In genomic region chr10:128492633-128493311, GRCm38 (mm10) we compare ENCODE assay signal across 8 mouse cellular contexts. TPM values are rescaled to one million over a fixed set of nuclear protein-coding genes. Genes with fewer than 3 reads are reported as not detected.
DNase-seq lines count a peak whose midpoint lies in the region; ATAC-seq and TF ChIP-seq lines count a peak whose summit lies in the region.

No protein-coding gene starts in this region.

- no peak for DNase-seq in Patski (ENCODE audit: low read depth, low spot score)
- DNase-seq in embryo, embryonic 11 days = peak; percentile 74
- peak; percentile 75 to 82 for DNase-seq in heart, adult 2 months
- DNase-seq in kidney, adult 18-20 months = peak; percentile 68
- DNase-seq in urinary bladder, postnatal 36 days (ENCODE audit: low spot score in 2 of 2) = peak; percentile 57 to 71

- peaks cover 40% of the 10 kb centered on the region for H3K79me3 ChIP-seq in C2C12 (ENCODE audit: low read depth)

- H3K9ac ChIP-seq in heart, adult 2 months (ENCODE audit: low read depth, low read length) = peak overlapping the region; percentile 66
- peak overlapping the region; percentile 90 for H3K9ac ChIP-seq in liver, embryonic 15.5 days
- H3K9ac ChIP-seq in neural tube, embryonic 12.5 days = peak overlapping the region; percentile 78

- 2% methylated on average over 12 of the region's 12 CpGs for whole genome bisulfite sequencing in heart, adult 2 months
- WGBS in liver, embryonic 15.5 days (ENCODE audit: insufficient replicate concordance) = 21% methylated on average over 12 of the region's 12 CpGs
- WGBS in neural tube, embryonic 12.5 days = 35% methylated on average over 12 of the region's 12 CpGs

- H3K4me1 ChIP-seq in heart, adult 2 months (ENCODE audit: control insufficient read depth, insufficient read depth, low read length) = peaks cover 19% of the 10 kb centered on the region
- peaks cover 70% of the 10 kb centered on the region for H3K4me1 ChIP-seq in liver, embryonic 15.5 days (replicated peaks)
- H3K4me1 ChIP-seq in neural tube, embryonic 12.5 days = peaks cover 33% of the 10 kb centered on the region

- H3K9me3 ChIP-seq in liver, embryonic 15.5 days (replicated peaks) = no peaks in the 10 kb centered on the region
- no peaks in the 10 kb centered on the region for H3K9me3 ChIP-seq in neural tube, embryonic 12.5 days

- CTCF ChIA-PET in Patski (lab: Charles Lee) = interaction anchor here (1.1 to 2.2 kb wide), 3 partner anchors 9 to 55 kb away, joined by 3 to 7 read pairs (median 6); partner anchors contain the start of gene Zc3h10

- no peak for TF ChIP-seq CTCF in C2C12 (IDR thresholded peaks at IDR 0.05; ENCODE audit: control insufficient read depth, insufficient read depth, insufficient read length)
- TF ChIP-seq CTCF in Patski (IDR thresholded peaks at IDR 0.05) = no peak
- TF ChIP-seq CTCF in heart, adult 2 months (IDR thresholded peaks at IDR 0.05) = no peak

- in situ Hi-C loops in Patski (cut with MboI; ENCODE audit: low pct_unique_long_range_greater_than_20kb) = no loop called here

- no peaks in the 10 kb centered on the region for H3K27me3 ChIP-seq in C2C12 (ENCODE audit: control insufficient read depth, insufficient read depth, insufficient read length)
- no peaks in the 10 kb centered on the region for H3K27me3 ChIP-seq in Patski
- no peaks in the 10 kb centered on the region for H3K27me3 ChIP-seq in heart, adult 2 months (ENCODE audit: control insufficient read depth, insufficient read depth, low read length)
- no peaks in the 10 kb centered on the region for H3K27me3 ChIP-seq in liver, embryonic 15.5 days
- no peaks in the 10 kb centered on the region for H3K27me3 ChIP-seq in neural tube, embryonic 12.5 days (replicated peaks)

- TF ChIP-seq POLR2A in heart, adult 2 months (IDR thresholded peaks at IDR 0.05; ENCODE audit: insufficient read depth, low read depth, low read length) = peak; percentile 68; the same call in 1 of the 2 replicates

- H3K4me2 ChIP-seq in liver, embryonic 15.5 days = peak overlapping the region; percentile 90
- peak overlapping the region; percentile 84 for H3K4me2 ChIP-seq in neural tube, embryonic 12.5 days (replicated peaks)

- TF ChIP-seq EP300 in heart, adult 2 months (IDR thresholded peaks at IDR 0.05; ENCODE audit: insufficient read depth, low read depth, low read length) = no peak

- H3ac ChIP-seq in C2C12 (ENCODE audit: control insufficient read depth, insufficient read length, low read depth) = peak overlapping the region; percentile 79

- POLR2A ChIA-PET in Patski (lab: Charles Lee) = interaction anchor here (0.6 to 2.6 kb wide), 4 partner anchors 9 to 172 kb away, joined by 3 to 11 read pairs (median 4); partner anchors contain the start of gene Esyt1

- peak; percentile 17 for ATAC-seq in Patski
- peak; percentile 51 for ATAC-seq in liver, embryonic 15.5 days (ENCODE audit: insufficient read depth)
- ATAC-seq in neural tube, embryonic 12.5 days (ENCODE audit: low FRiP score, low read depth) = peak; percentile 30; the same call in 1 of the 2 replicates

- peak overlapping the region; percentile 100 for H3K27ac ChIP-seq in heart, adult 2 months
- H3K27ac ChIP-seq in liver, embryonic 15.5 days (replicated peaks) = peak overlapping the region; percentile 94
- H3K27ac ChIP-seq in neural tube, embryonic 12.5 days = peak overlapping the region; percentile 54; the same call in 1 of the 2 replicates

- H3K36me3 ChIP-seq in C2C12 (ENCODE audit: control insufficient read depth, insufficient read depth) = peaks cover 44% of the 10 kb centered on the region
- peaks cover 11% of the 10 kb centered on the region for H3K36me3 ChIP-seq in heart, adult 2 months (ENCODE audit: control insufficient read depth, insufficient read depth, low read length)
- H3K36me3 ChIP-seq in liver, embryonic 15.5 days (replicated peaks) = peaks cover 44% of the 10 kb centered on the region
- H3K36me3 ChIP-seq in neural tube, embryonic 12.5 days = peaks cover 41% of the 10 kb centered on the region

- peaks cover 61% of the 10 kb centered on the region for H3K79me2 ChIP-seq in C2C12 (ENCODE audit: control insufficient read depth, insufficient read depth)
- H3K79me2 ChIP-seq in heart, adult 2 months (replicated peaks; ENCODE audit: control insufficient read depth, insufficient read depth, low read length) = no peaks in the 10 kb centered on the region; the same call in 1 of the 2 replicates

- peak overlapping the region; percentile 97 for H3K4me3 ChIP-seq in C2C12 (ENCODE audit: insufficient read depth, poor library complexity, severe bottlenecking)
- H3K4me3 ChIP-seq in heart, adult 2 months = peak overlapping the region; percentile 99
- peak overlapping the region; percentile 93 for H3K4me3 ChIP-seq in liver, embryonic 15.5 days (replicated peaks)
- H3K4me3 ChIP-seq in neural tube, embryonic 12.5 days = peak overlapping the region; percentile 66

- intact Hi-C loops in heart, adult 2 months (cut with DNase I) = loop anchor here (2.0 to 10.0 kb wide), 3 partner anchors 32 to 398 kb away; partner anchors contain the start of genes Baz2a and Esyt1

TF ChIP-seq in C2C12, 6 proteins besides CTCF, POLR2A, EP300 and RAD21:
- no peak for TF ChIP-seq CEBPB (IDR thresholded peaks at IDR 0.05; ENCODE audit: low read depth)

RNA-seq across cellular contexts. Expression of gene Myl6, which starts 1.2 kb away (rescaled TPM):
- 3,169 TPM for polyA plus RNA-seq in C2C12 (2012; fragmentation: generic; extraction: Trizol)
- polyA plus RNA-seq in Patski (2021) = 1,994 TPM
- 100 to 1,000 TPM; 242 to 302 TPM for total RNA-seq in heart, adult 2 months (2021)
- 379 and 468 TPM in 2 replicates for polyA plus RNA-seq in heart, adult 2 months (2012; rRNA removed)
- 483 and 484 TPM in 2 replicates for polyA plus RNA-seq in liver, embryonic 15.5 days (2015; fragmentation: Nextera tagmentation; extraction: Ambion mirVana)
- polyA plus RNA-seq in neural tube, embryonic 12.5 days (2016; fragmentation: Nextera tagmentation; extraction: Ambion mirVana) = 879 and 909 TPM in 2 replicates

RNA-seq across cellular contexts. Expression of gene Myl6b, which starts 5.7 kb away (rescaled TPM):
- polyA plus RNA-seq in C2C12 (2012; fragmentation: generic; extraction: Trizol) (16.7 TPM), Patski (2021) (54.1 TPM)
- total RNA-seq in heart, adult 2 months (2021) = 1 to 10 TPM; 3.5 to 3.8 TPM
- 2.9 and 4.1 TPM in 2 replicates for polyA plus RNA-seq in heart, adult 2 months (2012; rRNA removed)
- 1.4 and 1.7 TPM in 2 replicates for polyA plus RNA-seq in liver, embryonic 15.5 days (2015; fragmentation: Nextera tagmentation; extraction: Ambion mirVana)
- polyA plus RNA-seq in neural tube, embryonic 12.5 days (2016; fragmentation: Nextera tagmentation; extraction: Ambion mirVana) = 3.1 and 3.9 TPM in 2 replicates

RNA-seq across cellular contexts. Expression of gene Esyt1, which starts 32.9 kb away (rescaled TPM):
- polyA plus RNA-seq in C2C12 (2012; fragmentation: generic; extraction: Trizol) (120 TPM), Patski (2021) (75.8 TPM)
- total RNA-seq in heart, adult 2 months (2021) = 10 to 100 TPM; 16.4 to 17.9 TPM
- polyA plus RNA-seq in heart, adult 2 months (2012; rRNA removed) = 23.6 and 24.7 TPM in 2 replicates
- 11.8 and 12.6 TPM in 2 replicates for polyA plus RNA-seq in liver, embryonic 15.5 days (2015; fragmentation: Nextera tagmentation; extraction: Ambion mirVana)
- 38.3 and 45.3 TPM in 2 replicates for polyA plus RNA-seq in neural tube, embryonic 12.5 days (2016; fragmentation: Nextera tagmentation; extraction: Ambion mirVana)

RNA-seq across cellular contexts. Expression of gene Smarcc2, which starts 33.7 kb away (rescaled TPM):
- polyA plus RNA-seq in C2C12 (2012; fragmentation: generic; extraction: Trizol) (48.4 TPM), Patski (2021) (102 TPM)
- 10 to 100 TPM; 75.5 to 77.6 TPM for total RNA-seq in heart, adult 2 months (2021)
- polyA plus RNA-seq in heart, adult 2 months (2012; rRNA removed) = 49.1 and 61.1 TPM in 2 replicates
- 23.5 and 23.6 TPM in 2 replicates for polyA plus RNA-seq in liver, embryonic 15.5 days (2015; fragmentation: Nextera tagmentation; extraction: Ambion mirVana)
- polyA plus RNA-seq in neural tube, embryonic 12.5 days (2016; fragmentation: Nextera tagmentation; extraction: Ambion mirVana) = 174 and 177 TPM in 2 replicates

RNA-seq across cellular contexts. Expression of gene Zc3h10, which starts 54.8 kb away (rescaled TPM):
- polyA plus RNA-seq in C2C12 (2012; fragmentation: generic; extraction: Trizol) (13.0 TPM), Patski (2021) (16.8 TPM)
- total RNA-seq in heart, adult 2 months (2021) = 1 to 10 TPM; 7.5 to 7.6 TPM
- 6.6 and 6.8 TPM in 2 replicates for polyA plus RNA-seq in heart, adult 2 months (2012; rRNA removed)
- polyA plus RNA-seq in liver, embryonic 15.5 days (2015; fragmentation: Nextera tagmentation; extraction: Ambion mirVana) = 4.9 and 5.8 TPM in 2 replicates
- 18.9 and 20.3 TPM in 2 replicates for polyA plus RNA-seq in neural tube, embryonic 12.5 days (2016; fragmentation: Nextera tagmentation; extraction: Ambion mirVana)
